Mouse (Mus musculus): ENCODE data around the gene Mt4. TPM values are rescaled to one million over a fixed set of nuclear protein-coding genes. Genes with fewer than 3 reads are reported as not detected.
"Not testable (repeated sequence)": the region's sequence is repeated elsewhere in the genome, so short reads cannot be mapped to it uniquely, and the experiment has no call there.

Gene Mt4
- polyA plus RNA-seq, 1 experiment from 2014 or later: not detected

GRCm38 (mm10) chr8:94113435-94113834, 23.6 kb upstream of the Mt4 start:
- Histone ChIP-seq H3K36me3 (replicated peaks) (no peaks in the 10 kb centered on the region), H3K27me3 (replicated peaks; ENCODE audit: low read depth, poor library complexity, severe bottlenecking) (no peaks in the 10 kb centered on the region), H3K4me3 (no peak overlapping the region), H3K9me3 (no peaks in the 10 kb centered on the region), H3K27ac (replicated peaks) (no peak overlapping the region), H3K4me1 (peaks cover 8% of the 10 kb centered on the region)
- WGBS: 61% methylated on average over 1 of the region's 1 CpGs
- no peak for DNase-seq (ENCODE audit: low spot score)

- H3K27ac ChIP-seq (replicated peaks): no peak overlapping the region
- WGBS: 84% methylated on average over 2 of the region's 2 CpGs
- H3K36me3 ChIP-seq (replicated peaks): no peaks in the 10 kb centered on the region
- no peak for DNase-seq (ENCODE audit: low spot score)
- H3K9me3 ChIP-seq: no peaks in the 10 kb centered on the region
- H3K4me1 ChIP-seq: peaks cover 13% of the 10 kb centered on the region
- H3K4me3 ChIP-seq: no peak overlapping the region
- H3K27me3 ChIP-seq (replicated peaks; ENCODE audit: low read depth, poor library complexity, severe bottlenecking): no peaks in the 10 kb centered on the region
These were observed 23.0 kb upstream of the Mt4 start for GRCm38 (mm10) chr8:94113972-94114371.

- 4% methylated on average over 6 of the region's 6 CpGs for WGBS
- no peaks in the 10 kb centered on the region for H3K9me3 ChIP-seq
- H3K4me1 ChIP-seq: peaks cover 41% of the 10 kb centered on the region
- DNase-seq (ENCODE audit: low spot score): peak; percentile 72
- H3K36me3 ChIP-seq (replicated peaks): no peaks in the 10 kb centered on the region
- H3K27me3 ChIP-seq (replicated peaks; ENCODE audit: low read depth, poor library complexity, severe bottlenecking): no peaks in the 10 kb centered on the region
- no peak overlapping the region for H3K4me3 ChIP-seq
- H3K27ac ChIP-seq (replicated peaks): peak overlapping the region; percentile 71
These were observed 18.1 kb upstream of the Mt4 start for GRCm38 (mm10) chr8:94118776-94119430.

- H3K27ac ChIP-seq (replicated peaks): peak overlapping the region; percentile 30
- H3K9me3 ChIP-seq: no peaks in the 10 kb centered on the region
- DNase-seq (ENCODE audit: low spot score): peak; percentile 15
- peaks cover 49% of the 10 kb centered on the region for H3K4me1 ChIP-seq
- no peaks in the 10 kb centered on the region for H3K36me3 ChIP-seq (replicated peaks)
- no peaks in the 10 kb centered on the region for H3K27me3 ChIP-seq (replicated peaks; ENCODE audit: low read depth, poor library complexity, severe bottlenecking)
- 83% methylated on average over 9 of the region's 9 CpGs for WGBS
- no peak overlapping the region for H3K4me3 ChIP-seq
These were observed 15.4 kb upstream of the Mt4 start for GRCm38 (mm10) chr8:94121625-94122024.

- no peaks in the 10 kb centered on the region for H3K36me3 ChIP-seq (replicated peaks)
- peaks cover 49% of the 10 kb centered on the region for H3K4me1 ChIP-seq
- 58% methylated on average over 8 of the region's 8 CpGs for WGBS
- H3K27me3 ChIP-seq (replicated peaks; ENCODE audit: low read depth, poor library complexity, severe bottlenecking): no peaks in the 10 kb centered on the region
- H3K4me3 ChIP-seq: no peak overlapping the region
- H3K27ac ChIP-seq (replicated peaks): no peak overlapping the region
- no peaks in the 10 kb centered on the region for H3K9me3 ChIP-seq
- DNase-seq (ENCODE audit: low spot score): no peak
These were observed 14.1 kb upstream of the Mt4 start for GRCm38 (mm10) chr8:94122711-94123468.

- Histone ChIP-seq H3K27me3 (replicated peaks; ENCODE audit: low read depth, poor library complexity, severe bottlenecking) (no peaks in the 10 kb centered on the region), H3K4me3 (no peak overlapping the region), H3K27ac (replicated peaks) (no peak overlapping the region), H3K9me3 (no peaks in the 10 kb centered on the region), H3K36me3 (replicated peaks) (no peaks in the 10 kb centered on the region), H3K4me1 (peaks cover 20% of the 10 kb centered on the region)
- 84% methylated on average over 6 of the region's 6 CpGs for WGBS
- DNase-seq (ENCODE audit: low spot score): no peak
These were observed 9.3 kb upstream of the Mt4 start for GRCm38 (mm10) chr8:94127711-94128110.

GRCm38 (mm10) chr8:94129133-94129789, 7.7 kb upstream of the Mt4 start:
- no peaks in the 10 kb centered on the region for H3K36me3 ChIP-seq (replicated peaks)
- H3K4me3 ChIP-seq: no peak overlapping the region
- 0 out of 2 replicates have a peak, but pooled peaks cover 5% of the 10 kb centered on the region for H3K4me1 ChIP-seq
- DNase-seq (ENCODE audit: low spot score): no peak
- 85% methylated on average over 6 of the region's 6 CpGs for WGBS
- H3K27ac ChIP-seq (replicated peaks): no peak overlapping the region
- no peaks in the 10 kb centered on the region for H3K27me3 ChIP-seq (replicated peaks; ENCODE audit: low read depth, poor library complexity, severe bottlenecking)
- H3K9me3 ChIP-seq: no peaks in the 10 kb centered on the region

- H3K27ac ChIP-seq (replicated peaks): no peak overlapping the region
- H3K4me1 ChIP-seq: no peaks in the 10 kb centered on the region
- H3K36me3 ChIP-seq (replicated peaks): no peaks in the 10 kb centered on the region
- no peak overlapping the region for H3K4me3 ChIP-seq
- no peaks in the 10 kb centered on the region for H3K27me3 ChIP-seq (replicated peaks; ENCODE audit: low read depth, poor library complexity, severe bottlenecking)
- H3K9me3 ChIP-seq: no peaks in the 10 kb centered on the region
- no peak for DNase-seq (ENCODE audit: low spot score)
- 91% methylated on average over 4 of the region's 4 CpGs for WGBS
These were observed 6.9 kb upstream of the Mt4 start for GRCm38 (mm10) chr8:94130126-94130525.

GRCm38 (mm10) chr8:94132096-94132495, 4.9 kb upstream of the Mt4 start:
- Histone ChIP-seq H3K4me3 (no peak overlapping the region), H3K27ac (replicated peaks) (no peak overlapping the region), H3K36me3 (replicated peaks) (no peaks in the 10 kb centered on the region), H3K27me3 (replicated peaks; ENCODE audit: low read depth, poor library complexity, severe bottlenecking) (no peaks in the 10 kb centered on the region), H3K4me1 (peaks cover 9% of the 10 kb centered on the region), H3K9me3 (no peaks in the 10 kb centered on the region)
- WGBS: 84% methylated on average over 5 of the region's 5 CpGs
- DNase-seq (ENCODE audit: low spot score): no peak

GRCm38 (mm10) chr8:94134601-94135000, 2.4 kb upstream of the Mt4 start:
- WGBS: 72% methylated on average over 3 of the region's 3 CpGs
- not testable (repeated sequence) for DNase-seq (ENCODE audit: low spot score); H3K27ac ChIP-seq (replicated peaks); H3K27me3 ChIP-seq (replicated peaks; ENCODE audit: low read depth, poor library complexity, severe bottlenecking); H3K9me3 ChIP-seq; H3K4me3 ChIP-seq; H3K4me1 ChIP-seq; H3K36me3 ChIP-seq (replicated peaks)

GRCm38 (mm10) chr8:94135556-94135955, 1.4 kb upstream of the Mt4 start:
- no peak overlapping the region for H3K27ac ChIP-seq (replicated peaks)
- H3K9me3 ChIP-seq: no peaks in the 10 kb centered on the region
- no peak overlapping the region for H3K4me3 ChIP-seq
- H3K4me1 ChIP-seq: peaks cover 10% of the 10 kb centered on the region
- H3K27me3 ChIP-seq (replicated peaks; ENCODE audit: low read depth, poor library complexity, severe bottlenecking): no peaks in the 10 kb centered on the region
- DNase-seq (ENCODE audit: low spot score): no peak
- WGBS: 88% methylated on average over 6 of the region's 6 CpGs
- no peaks in the 10 kb centered on the region for H3K36me3 ChIP-seq (replicated peaks)

GRCm38 (mm10) chr8:94136192-94136591, 805 bp upstream of the Mt4 start:
- Histone ChIP-seq H3K9me3 (no peaks in the 10 kb centered on the region), H3K4me1 (peaks cover 10% of the 10 kb centered on the region), H3K27me3 (replicated peaks; ENCODE audit: low read depth, poor library complexity, severe bottlenecking) (no peaks in the 10 kb centered on the region), H3K27ac (replicated peaks) (no peak overlapping the region), H3K4me3 (no peak overlapping the region), H3K36me3 (replicated peaks) (no peaks in the 10 kb centered on the region)
- WGBS: 81% methylated on average over 7 of the region's 7 CpGs
- no peak for DNase-seq (ENCODE audit: low spot score)

Measured in embryonic facial prominence, embryonic 10.5 days (tissue).